Comparison of ENCODE assay signal across 18 mouse cellular contexts in genomic region chr13:60665402-60665801, GRCm38 (mm10).
"Had no signal": no experiment of that assay in that cellular context is flagged by ENCODE, and none has a peak within 500 bp of the region (broad histone marks: within the 10 kb centered on the region; RNA-seq: fewer than 3 reads in every experiment).

No protein-coding gene starts in this region.

- H3K9ac ChIP-seq: kidney, embryonic 15.5 days; limb, embryonic 12.5 days; limb, embryonic 15.5 days; liver, embryonic 13.5 days; lung, embryonic 14.5 days had no signal

- ATAC-seq: hindbrain, postnatal 0 days; inflammation-experienced regulatory T-cells, adult 6 months; intestine, embryonic 16.5 days had no signal

- H3K9me3 ChIP-seq: kidney, embryonic 15.5 days; limb, embryonic 12.5 days; limb, embryonic 15.5 days; liver, embryonic 13.5 days had no signal

- H3K36me3 ChIP-seq: kidney, embryonic 15.5 days; limb, embryonic 12.5 days; limb, embryonic 15.5 days; liver, embryonic 13.5 days had no signal

- H3K4me2 ChIP-seq: kidney, embryonic 15.5 days; limb, embryonic 12.5 days; limb, embryonic 15.5 days; liver, embryonic 13.5 days; lung, embryonic 14.5 days; midbrain, embryonic 11.5 days had no signal

- DNase-seq: kidney, adult 18-20 months; left cerebral cortex, postnatal 4 days; liver, embryonic 13.5 days; lung, postnatal 4 days; midbrain, embryonic 14.5 days; right cerebral cortex, adult 18-20 months; right cerebral cortex, postnatal 14 days; right cerebral cortex, postnatal 4 days; thymus, adult 18-20 months; thymus, postnatal 36 days had no signal

- H3K27me3 ChIP-seq: kidney, embryonic 15.5 days; limb, embryonic 12.5 days; limb, embryonic 15.5 days; liver, embryonic 13.5 days had no signal

- H3K27ac ChIP-seq: hindbrain, postnatal 0 days; kidney, embryonic 15.5 days; limb, embryonic 12.5 days; limb, embryonic 15.5 days; liver, embryonic 13.5 days had no signal

- H3K4me3 ChIP-seq: kidney, embryonic 15.5 days; limb, embryonic 12.5 days; limb, embryonic 15.5 days; liver, embryonic 13.5 days had no signal
